Mouse (Mus musculus): Measurements from ENCODE around the gene Pank4.

The Pank4 gene

GRCm38 (mm10) chr4:154942632-154943322 lies 21.1 kb upstream of the Pank4 start:
- DNase-seq (ENCODE audit: extremely low spot score, low read depth, low spot score) = no peak

- DNase-seq (ENCODE audit: extremely low spot score, low read depth, low spot score) = no peak
Measured at GRCm38 (mm10) chr4:154943323-154944039, 20.4 kb upstream of the Pank4 start.

- peak; percentile 92 for DNase-seq (ENCODE audit: extremely low spot score, low read depth, low spot score)
Measured at GRCm38 (mm10) chr4:154944121-154944590, 19.8 kb upstream of the Pank4 start.

- DNase-seq (ENCODE audit: extremely low spot score, low read depth, low spot score) = no peak
Measured at GRCm38 (mm10) chr4:154946319-154946718, 17.6 kb upstream of the Pank4 start.

- no peak for DNase-seq (ENCODE audit: extremely low spot score, low read depth, low spot score)
Measured at GRCm38 (mm10) chr4:154948066-154948939, 15.6 kb upstream of the Pank4 start.

GRCm38 (mm10) chr4:154948940-154949588 lies 14.9 kb upstream of the Pank4 start:
- DNase-seq (ENCODE audit: extremely low spot score, low read depth, low spot score) = no peak

GRCm38 (mm10) chr4:154949589-154949982 lies 14.3 kb upstream of the Pank4 start:
- DNase-seq (ENCODE audit: extremely low spot score, low read depth, low spot score) = no peak

- DNase-seq (ENCODE audit: extremely low spot score, low read depth, low spot score) = no peak
Measured at GRCm38 (mm10) chr4:154952461-154953241, 11.3 kb upstream of the Pank4 start.

GRCm38 (mm10) chr4:154956604-154957003 lies 7.3 kb upstream of the Pank4 start:
- DNase-seq (ENCODE audit: extremely low spot score, low read depth, low spot score) = no peak

GRCm38 (mm10) chr4:154957289-154957993 lies 6.5 kb upstream of the Pank4 start:
- DNase-seq (ENCODE audit: extremely low spot score, low read depth, low spot score) = no peak

- no peak for DNase-seq (ENCODE audit: extremely low spot score, low read depth, low spot score)
Measured at GRCm38 (mm10) chr4:154958171-154958570, 5.8 kb upstream of the Pank4 start.

GRCm38 (mm10) chr4:154958621-154959020 lies 5.3 kb upstream of the Pank4 start:
- no peak for DNase-seq (ENCODE audit: extremely low spot score, low read depth, low spot score)

GRCm38 (mm10) chr4:154960021-154960689 lies 3.8 kb upstream of the Pank4 start:
- DNase-seq (ENCODE audit: extremely low spot score, low read depth, low spot score) = no peak

GRCm38 (mm10) chr4:154960690-154961225 lies 3.2 kb upstream of the Pank4 start, which contains the start of gene Hes5:
Gene Hes5 (plus strand): TSS chr4:154960923.
- DNase-seq (ENCODE audit: extremely low spot score, low read depth, low spot score) = no peak

GRCm38 (mm10) chr4:154961226-154961738 lies 2.6 kb upstream of the Pank4 start:
- no peak for DNase-seq (ENCODE audit: extremely low spot score, low read depth, low spot score)

- DNase-seq (ENCODE audit: extremely low spot score, low read depth, low spot score) = no peak
Measured at GRCm38 (mm10) chr4:154961911-154962310, 2.0 kb upstream of the Pank4 start.

- no peak for DNase-seq (ENCODE audit: extremely low spot score, low read depth, low spot score)
Measured at GRCm38 (mm10) chr4:154962683-154963082, 1.2 kb upstream of the Pank4 start.

GRCm38 (mm10) chr4:154963190-154963836 lies 610 bp upstream of the Pank4 start:
- DNase-seq (ENCODE audit: extremely low spot score, low read depth, low spot score) = no peak
